Mouse (Mus musculus) bone marrow macrophage, adult 2 months (primary cell): Measurements from ENCODE around the gene Chmp3. TPM values are rescaled to one million over a fixed set of nuclear protein-coding genes. Genes with fewer than 3 reads are reported as not detected.

Source experiments
- H3K27ac ChIP-seq: 2 replicates; pipeline ENCODE4 v1.5.1; 2012; ENCODE audit warnings: low read depth, low read length; ENCODE audit not compliant: insufficient read depth
- H3K4me1 ChIP-seq: 2 replicates; pipeline ENCODE4 v1.6.1; 2012; ENCODE audit warnings: low read length; ENCODE audit not compliant: control insufficient read depth, insufficient read depth
- H3K4me3 ChIP-seq: 2 replicates; pipeline ENCODE4 v1.5.1; 2012; ENCODE audit warnings: mild to moderate bottlenecking, low read length, moderate library complexity; ENCODE audit not compliant: insufficient read depth
- CTCF ChIP-seq: IDR thresholded peaks from 2 replicates; pipeline ENCODE4 v1.5.1; 2012; ENCODE audit warnings: low read depth, mild to moderate bottlenecking, low read length, moderate library complexity
- POLR2A ChIP-seq: IDR thresholded peaks from 2 replicates; pipeline ENCODE4 v1.6.1; 2012; ENCODE audit warnings: mild to moderate bottlenecking, low read depth, low read length, borderline replicate concordance
- polyA plus RNA-seq: library from polyadenylated mRNA; stranded (reverse); fragments of >200 nt; gene quantifications from 2 replicates; pipeline ENCODE4 v1.2.4, GENCODE M21; 2012; ENCODE audit not compliant: missing spikeins, insufficient read depth, insufficient read length

Gene Chmp3
- polyA plus RNA-seq, 1 experiment, result 254 TPM

DNA sequence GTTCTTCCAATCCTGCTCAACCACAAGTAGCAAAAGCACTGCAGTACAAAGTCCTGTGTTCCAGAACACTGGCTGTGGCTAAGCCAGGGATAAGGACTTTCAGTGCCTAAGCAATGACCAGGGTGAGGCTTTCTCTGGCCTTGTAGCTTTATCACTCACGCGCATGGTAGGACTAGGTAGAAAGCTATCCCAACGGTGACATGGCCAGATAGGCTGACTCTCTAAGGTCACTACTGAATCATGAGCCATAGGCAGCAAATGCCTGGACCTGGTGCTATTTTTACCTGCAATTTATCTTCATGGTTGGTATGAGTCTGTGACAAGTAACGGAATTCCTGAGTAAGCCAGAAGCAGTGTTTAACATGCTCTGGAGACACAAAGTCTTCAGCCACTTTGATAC is 46.6 kb downstream of the Chmp3 start:
- TF ChIP-seq CTCF, result no peak
- no peak for TF ChIP-seq POLR2A
- Histone ChIP-seq H3K27ac (no peak overlapping the region), H3K4me1 (no peaks in the 10 kb centered on the region; the same call in 1 of the 2 replicates), H3K4me3 (no peak overlapping the region)

DNA sequence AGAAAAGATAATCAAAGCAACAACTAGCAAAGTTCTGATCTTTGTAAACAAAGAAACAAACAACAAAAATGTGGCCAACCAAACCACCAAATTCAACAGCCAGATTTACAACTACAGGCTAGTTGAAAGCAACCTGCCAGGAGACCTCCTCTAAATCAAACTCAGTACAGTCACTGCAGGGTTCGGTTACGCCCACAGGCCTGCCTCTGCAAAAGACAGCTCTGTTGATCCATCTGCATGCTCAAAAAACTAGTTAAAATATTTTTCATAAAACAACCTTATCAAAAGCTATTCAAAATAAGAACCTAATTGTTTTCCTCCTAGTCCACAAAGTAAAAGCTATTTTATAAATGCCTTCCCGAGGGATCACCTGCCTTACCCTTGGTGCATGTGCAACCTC is 64.2 kb downstream of the Chmp3 start:
- no peak overlapping the region for H3K4me3 ChIP-seq
- H3K27ac ChIP-seq, result no peak overlapping the region
- TF ChIP-seq CTCF (no peak), POLR2A (no peak)
- H3K4me1 ChIP-seq, result no peaks in the 10 kb centered on the region

DNA sequence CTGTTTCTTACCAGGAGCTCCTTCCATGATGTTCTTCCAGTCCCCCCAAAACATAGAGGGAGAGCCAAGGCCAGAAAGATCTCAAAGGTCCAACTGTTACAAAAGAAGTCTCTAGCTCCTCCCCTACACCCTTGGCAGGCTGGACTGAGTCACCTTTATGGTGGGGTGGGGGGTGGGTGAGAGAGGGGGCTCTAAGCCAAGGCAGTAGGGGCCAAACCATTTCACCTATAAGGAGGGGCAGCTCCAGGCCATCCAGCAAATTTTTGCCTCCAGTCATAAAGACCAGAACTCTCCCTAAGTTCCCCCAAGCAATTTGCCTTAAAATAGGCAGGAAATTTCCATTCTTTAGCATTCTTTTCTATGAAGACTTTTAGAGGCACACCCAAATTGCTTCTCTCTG is 65.4 kb downstream of the Chmp3 start:
- Histone ChIP-seq H3K4me1 (no peaks in the 10 kb centered on the region), H3K27ac (no peak overlapping the region), H3K4me3 (no peak overlapping the region)
- TF ChIP-seq POLR2A, result no peak

DNA sequence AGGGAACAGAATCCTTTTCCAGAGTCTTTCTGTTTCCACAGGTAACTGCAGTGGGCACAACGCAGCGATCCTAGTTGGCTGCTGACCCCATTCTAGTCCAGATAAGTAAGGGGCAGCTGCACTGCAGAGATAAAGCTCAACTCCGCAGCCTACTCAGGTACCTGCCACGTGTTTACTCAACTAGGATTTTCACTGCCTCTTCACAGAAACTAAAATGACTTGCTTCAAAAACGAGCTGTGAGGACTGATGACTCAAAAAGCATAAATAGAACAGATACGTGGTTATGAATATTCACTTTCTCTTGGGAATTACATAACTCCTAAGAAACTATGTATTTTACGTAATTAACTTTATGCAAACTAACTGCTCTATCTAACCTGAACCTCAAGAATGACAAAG is 66.4 kb downstream of the Chmp3 start:
- no peaks in the 10 kb centered on the region for H3K4me1 ChIP-seq
- no peak overlapping the region for H3K4me3 ChIP-seq
- no peak overlapping the region for H3K27ac ChIP-seq
- TF ChIP-seq CTCF (no peak), POLR2A (no peak)

DNA sequence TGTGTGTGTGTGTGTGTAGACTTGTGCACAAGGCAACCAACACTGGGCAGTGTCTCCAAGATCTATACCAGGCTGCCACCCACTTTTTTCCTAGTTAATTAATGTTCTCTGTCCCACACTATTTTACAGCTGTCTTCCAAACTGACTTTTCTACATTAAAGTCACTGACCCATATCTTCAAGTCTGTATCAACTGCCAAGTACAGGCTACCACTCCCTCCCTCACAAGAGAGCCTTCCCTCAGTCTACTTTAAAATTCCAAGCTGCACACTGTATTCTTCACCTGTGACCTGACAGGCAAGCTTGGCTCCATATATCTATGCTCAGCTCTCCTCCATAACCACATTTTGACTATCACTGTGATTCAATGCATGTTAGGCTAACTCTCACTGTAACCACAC is 69.6 kb downstream of the Chmp3 start:
- Histone ChIP-seq H3K4me3 (no peak overlapping the region), H3K27ac (no peak overlapping the region), H3K4me1 (no peaks in the 10 kb centered on the region)
- TF ChIP-seq CTCF (no peak), POLR2A (no peak)

DNA sequence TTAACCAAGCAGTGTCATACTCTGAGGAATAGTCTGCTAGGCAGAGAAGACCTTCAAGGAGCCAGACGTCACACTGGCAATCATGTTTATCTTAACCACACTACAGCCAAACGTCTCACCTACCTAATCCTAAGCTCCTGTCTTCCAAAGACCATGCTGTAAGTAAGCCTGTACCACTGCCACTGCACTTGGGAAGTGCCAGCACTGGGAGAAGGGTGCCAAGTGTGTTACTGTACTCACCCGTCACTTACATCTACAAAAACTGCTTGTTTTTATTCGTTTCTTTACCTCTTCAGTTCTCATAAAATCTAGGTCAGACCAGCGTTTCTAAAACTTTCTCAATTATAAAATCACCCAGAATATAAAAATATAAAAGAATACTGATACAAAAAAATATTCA is 73.4 kb downstream of the Chmp3 start:
- H3K4me3 ChIP-seq, result no peak overlapping the region
- no peaks in the 10 kb centered on the region for H3K4me1 ChIP-seq
- H3K27ac ChIP-seq, result no peak overlapping the region
- TF ChIP-seq CTCF (no peak), POLR2A (no peak)

DNA sequence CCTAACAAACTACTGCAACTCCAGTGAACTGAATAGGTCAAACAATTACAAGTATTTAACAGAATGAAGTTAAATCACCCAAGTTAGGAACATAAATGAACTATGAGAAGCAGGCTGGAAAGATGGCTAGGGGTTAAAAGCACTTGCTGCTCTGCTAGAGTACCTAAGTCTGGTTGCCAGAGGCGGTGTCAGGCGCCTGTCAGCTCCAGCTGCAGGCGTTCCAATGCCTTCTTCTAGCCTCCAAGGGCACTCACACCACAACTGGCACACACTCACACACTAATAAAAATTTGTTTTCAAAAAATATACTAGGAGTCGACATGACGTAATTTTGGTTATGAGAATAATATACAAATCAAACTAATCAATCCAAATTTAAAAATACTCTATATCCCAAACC is 78.0 kb downstream of the Chmp3 start:
- TF ChIP-seq CTCF, result no peak
- TF ChIP-seq POLR2A, result no peak
- Histone ChIP-seq H3K27ac (no peak overlapping the region), H3K4me3 (no peak overlapping the region), H3K4me1 (peaks cover 2% of the 10 kb centered on the region; the same call in 1 of the 2 replicates)

DNA sequence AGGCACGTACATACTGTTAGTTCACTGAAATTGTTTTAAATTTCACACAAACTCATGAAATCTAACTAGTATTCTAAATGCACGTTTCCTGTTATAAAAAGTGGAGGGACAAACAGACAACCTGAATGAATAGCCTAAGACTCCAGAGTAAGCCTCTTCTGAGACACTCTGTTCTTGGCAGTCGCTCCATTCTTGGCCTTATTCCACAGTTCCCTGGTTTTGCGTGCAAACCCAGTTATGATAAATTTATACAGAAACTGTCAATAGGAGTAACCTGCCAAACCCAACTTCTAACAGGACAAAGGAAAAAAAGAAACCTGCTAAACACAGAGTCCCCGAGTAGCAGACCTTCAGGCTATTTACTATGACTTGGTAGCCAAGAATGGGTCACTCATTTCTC is 78.4 kb downstream of the Chmp3 start:
- no peak for TF ChIP-seq CTCF
- no peak for TF ChIP-seq POLR2A
- H3K4me3 ChIP-seq, result no peak overlapping the region
- no peak overlapping the region for H3K27ac ChIP-seq
- H3K4me1 ChIP-seq, result peaks cover 2% of the 10 kb centered on the region; the same call in 1 of the 2 replicates

DNA sequence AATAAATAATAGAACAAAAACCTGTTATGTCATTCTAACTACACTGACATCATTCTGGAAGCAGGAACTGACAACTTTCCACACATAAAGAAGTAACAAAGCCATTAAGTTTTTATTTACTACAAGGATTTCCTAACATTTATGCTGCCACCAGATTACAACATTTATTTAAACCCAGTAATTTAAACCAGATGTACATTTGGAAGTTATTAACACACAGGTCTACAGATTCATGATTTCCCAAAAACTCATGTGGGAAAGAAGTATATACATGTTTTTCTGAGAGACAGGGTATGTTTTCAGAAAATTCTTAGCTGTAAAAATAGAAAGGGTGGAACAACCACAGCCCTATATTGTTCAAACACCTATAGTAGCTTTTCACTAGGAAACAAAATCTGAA is 81.1 kb downstream of the Chmp3 start:
- H3K4me3 ChIP-seq, result no peak overlapping the region
- no peak overlapping the region for H3K27ac ChIP-seq
- TF ChIP-seq CTCF (no peak), POLR2A (no peak)
- peaks cover 3% of the 10 kb centered on the region; the same call in 1 of the 2 replicates for H3K4me1 ChIP-seq

DNA sequence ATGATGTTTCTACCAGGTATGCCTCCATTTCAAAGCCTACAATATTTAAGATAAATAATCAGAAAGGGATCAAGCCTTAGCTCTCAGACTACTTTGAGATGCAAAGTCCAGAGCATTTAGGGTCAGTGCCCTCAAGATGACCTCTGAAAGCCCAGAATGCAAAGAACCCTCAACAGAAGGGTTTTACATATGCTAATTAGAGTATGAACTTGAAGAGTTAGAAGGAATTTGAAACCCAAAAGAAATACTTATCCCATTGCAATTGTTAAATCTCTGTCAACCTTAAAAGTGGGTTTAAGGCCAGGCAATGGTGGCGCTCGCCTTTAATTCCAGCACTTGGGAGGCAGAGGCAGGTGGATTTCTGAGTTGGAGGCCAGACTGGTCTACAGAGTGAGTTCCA is 82.4 kb downstream of the Chmp3 start:
- no peak overlapping the region for H3K27ac ChIP-seq
- TF ChIP-seq CTCF, result no peak
- H3K4me1 ChIP-seq, result peaks cover 10% of the 10 kb centered on the region
- H3K4me3 ChIP-seq, result no peak overlapping the region

DNA sequence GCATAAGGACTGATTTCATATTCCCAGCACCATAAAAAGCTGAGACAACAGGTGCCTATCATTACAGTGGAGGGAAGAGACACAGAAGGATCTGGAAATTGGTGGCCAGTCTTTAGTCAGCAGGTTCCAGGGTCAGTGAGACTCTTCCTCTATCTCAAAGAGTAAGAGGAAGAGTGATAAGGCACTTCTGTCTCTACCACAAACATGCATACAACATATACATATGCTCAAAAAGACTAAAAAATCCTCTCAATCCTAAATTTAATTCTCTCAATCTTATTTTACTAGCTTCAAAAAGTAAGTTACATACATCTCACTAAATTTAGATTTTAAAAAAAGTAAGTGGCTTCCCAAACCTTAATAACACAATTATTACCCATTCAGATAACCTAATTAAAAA is 83.7 kb downstream of the Chmp3 start:
- peaks cover 16% of the 10 kb centered on the region for H3K4me1 ChIP-seq
- H3K27ac ChIP-seq, result no peak overlapping the region
- H3K4me3 ChIP-seq, result no peak overlapping the region
- TF ChIP-seq CTCF (no peak), POLR2A (no peak)

DNA sequence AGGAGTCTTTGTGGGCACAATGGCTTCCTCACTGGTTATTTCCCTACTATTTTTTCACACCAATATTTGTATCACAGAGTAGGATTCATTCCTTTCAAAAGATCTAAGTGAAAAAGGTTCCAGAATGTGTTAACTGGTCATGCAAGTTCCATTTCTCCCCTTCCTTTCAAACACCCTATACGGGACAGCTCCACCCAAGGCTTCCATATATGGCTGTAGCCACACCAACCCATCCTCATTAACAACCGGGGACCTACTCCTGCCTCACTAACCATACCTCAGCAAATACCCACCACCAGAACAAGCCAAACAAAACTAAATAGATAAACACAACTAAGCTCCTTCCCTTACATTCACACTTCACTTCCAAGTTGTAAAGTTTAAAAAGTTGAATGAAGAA is 87.6 kb downstream of the Chmp3 start:
- peak overlapping the region; percentile 63 for H3K4me3 ChIP-seq
- H3K4me1 ChIP-seq, result peaks cover 14% of the 10 kb centered on the region
- TF ChIP-seq POLR2A, result no peak
- no peak for TF ChIP-seq CTCF
- H3K27ac ChIP-seq, result no peak overlapping the region
